Mouse (Mus musculus) kidney, adult 2 months (tissue): ENCODE measurements around the gene Man1a.

Source experiments
- CTCF ChIP-seq: fragments of 200-500 bp; conservative IDR thresholded peaks from 2 replicates; pipeline ENCODE4 v1.5.1; 2011; ENCODE audit warnings: low read depth, mild to moderate bottlenecking, control low read depth, low read length, moderate library complexity, mixed read lengths; ENCODE audit not compliant: insufficient read depth, insufficient read length
- POLR2A ChIP-seq: fragments of 200-500 bp; IDR thresholded peaks from one replicate; pipeline ENCODE4 v1.6.1; 2011; ENCODE audit warnings: low read depth, low read length, control low read depth

GRCm38 (mm10) chr10:54103671-54104070, 27.3 kb upstream of the Man1a start:
- TF ChIP-seq POLR2A (no peak), CTCF (no peak)
